Mouse (Mus musculus): ENCODE measurements around the gene Olfr18. TPM values are rescaled to one million over a fixed set of nuclear protein-coding genes. Genes with fewer than 3 reads are reported as not detected.
A peak's percentile ranks its signal among the peaks of the same experiment; 100 is the strongest.
"Not testable (repeated sequence)": the region's sequence is repeated elsewhere in the genome, so short reads cannot be mapped to it uniquely, and the experiment has no call there.

The Olfr18 gene
- polyA plus RNA-seq (2015; fragmentation: Nextera tagmentation; extraction: Ambion mirVana), result 0.08 TPM in 1 of 2 replicates, not detected in the other

GRCm38 (mm10) chr9:20335994-20336393, at the start of gene Olfr18:
Gene Olfr18, minus strand, starts transcription at chr9:20336094.
- Histone ChIP-seq H3K9me3 (no peaks in the 10 kb centered on the region), H3K36me3 (no peaks in the 10 kb centered on the region), H3K9ac (no peak within 1 kb of the TSS), H3K4me3 (replicated peaks) (no peak within 1 kb of the TSS), H3K27me3 (replicated peaks) (no peaks in the 10 kb centered on the region), H3K27ac (no peak within 1 kb of the TSS), H3K4me2 (no peak within 1 kb of the TSS), H3K4me1 (no peaks in the 10 kb centered on the region)
- no peak for ATAC-seq (ENCODE audit: insufficient read depth, low FRiP score, low read depth)

GRCm38 (mm10) chr9:20385343-20385703, 49.4 kb upstream of the Olfr18 start:
- Histone ChIP-seq H3K9ac (peak overlapping the region; percentile 49; the same call in 1 of the 2 replicates), H3K4me1 (no peaks in the 10 kb centered on the region), H3K27me3 (replicated peaks) (no peaks in the 10 kb centered on the region), H3K27ac (peak overlapping the region; percentile 48; the same call in 1 of the 2 replicates), H3K4me3 (replicated peaks) (peak overlapping the region; percentile 53), H3K36me3 (no peaks in the 10 kb centered on the region), H3K9me3 (no peaks in the 10 kb centered on the region), H3K4me2 (peak overlapping the region; percentile 87)
- 15% methylated on average over 16 of the region's 16 CpGs for WGBS
- peak; percentile 54; the same call in 1 of the 2 replicates for ATAC-seq (ENCODE audit: insufficient read depth, low FRiP score, low read depth)

GRCm38 (mm10) chr9:20384532-20385342, 48.8 kb upstream of the Olfr18 start, which contains the start of gene Zfp560:
Gene Zfp560, minus strand, starts transcription at chr9:20385177.
- H3K9me3 ChIP-seq, result no peaks in the 10 kb centered on the region
- peak within 1 kb of the TSS; percentile 53 for H3K4me3 ChIP-seq (replicated peaks)
- peak within 1 kb of the TSS; percentile 48 for H3K27ac ChIP-seq
- peak within 1 kb of the TSS; percentile 87 for H3K4me2 ChIP-seq
- ATAC-seq (ENCODE audit: insufficient read depth, low FRiP score, low read depth), result peak; percentile 99
- H3K36me3 ChIP-seq, result no peaks in the 10 kb centered on the region
- no peaks in the 10 kb centered on the region for H3K4me1 ChIP-seq
- WGBS, result 1% methylated on average over 40 of the region's 40 CpGs
- H3K27me3 ChIP-seq (replicated peaks), result no peaks in the 10 kb centered on the region
- H3K9ac ChIP-seq, result peak within 1 kb of the TSS; percentile 49; the same call in 1 of the 2 replicates

GRCm38 (mm10) chr9:20383659-20384058, 47.8 kb upstream of the Olfr18 start:
- WGBS, result 81% methylated on average over 7 of the region's 7 CpGs
- no peak overlapping the region for H3K27ac ChIP-seq
- no peak for ATAC-seq (ENCODE audit: insufficient read depth, low FRiP score, low read depth)
- H3K4me2 ChIP-seq, result 0 out of 2 replicates have a peak overlapping the region, but pooled peaks have one; percentile 87
- H3K27me3 ChIP-seq (replicated peaks), result no peaks in the 10 kb centered on the region
- H3K9ac ChIP-seq, result no peak overlapping the region
- no peaks in the 10 kb centered on the region for H3K4me1 ChIP-seq
- no peaks in the 10 kb centered on the region for H3K9me3 ChIP-seq
- H3K36me3 ChIP-seq, result no peaks in the 10 kb centered on the region
- no peak overlapping the region for H3K4me3 ChIP-seq (replicated peaks)

- H3K4me1 ChIP-seq, result no peaks in the 10 kb centered on the region
- H3K4me2 ChIP-seq, result no peak overlapping the region
- H3K9ac ChIP-seq, result no peak overlapping the region
- WGBS, result 92% methylated on average over 1 of the region's 1 CpGs
- no peak overlapping the region for H3K27ac ChIP-seq
- no peak for ATAC-seq (ENCODE audit: insufficient read depth, low FRiP score, low read depth)
- no peaks in the 10 kb centered on the region for H3K36me3 ChIP-seq
- no peaks in the 10 kb centered on the region for H3K27me3 ChIP-seq (replicated peaks)
- no peak overlapping the region for H3K4me3 ChIP-seq (replicated peaks)
- H3K9me3 ChIP-seq, result no peaks in the 10 kb centered on the region
Observed at GRCm38 (mm10) chr9:20374712-20375111, 38.8 kb upstream of the Olfr18 start.

GRCm38 (mm10) chr9:20367311-20367710, 31.4 kb upstream of the Olfr18 start:
- Histone ChIP-seq H3K36me3 (peaks cover 11% of the 10 kb centered on the region; the same call in 1 of the 2 replicates), H3K9ac (no peak overlapping the region), H3K27ac (no peak overlapping the region), H3K9me3 (no peaks in the 10 kb centered on the region), H3K4me2 (no peak overlapping the region), H3K27me3 (replicated peaks) (no peaks in the 10 kb centered on the region), H3K4me3 (replicated peaks) (no peak overlapping the region), H3K4me1 (no peaks in the 10 kb centered on the region)
- WGBS, result 90% methylated on average over 2 of the region's 2 CpGs
- no peak for ATAC-seq (ENCODE audit: insufficient read depth, low FRiP score, low read depth)

- H3K27ac ChIP-seq, result no peak overlapping the region
- 84% methylated on average over 4 of the region's 4 CpGs for WGBS
- no peaks in the 10 kb centered on the region for H3K27me3 ChIP-seq (replicated peaks)
- no peak for ATAC-seq (ENCODE audit: insufficient read depth, low FRiP score, low read depth)
- no peak overlapping the region for H3K4me2 ChIP-seq
- H3K36me3 ChIP-seq, result peaks cover 12% of the 10 kb centered on the region
- H3K9me3 ChIP-seq, result no peaks in the 10 kb centered on the region
- no peaks in the 10 kb centered on the region for H3K4me1 ChIP-seq
- no peak overlapping the region for H3K9ac ChIP-seq
- no peak overlapping the region for H3K4me3 ChIP-seq (replicated peaks)
Observed at GRCm38 (mm10) chr9:20348501-20348900, 12.6 kb upstream of the Olfr18 start.

- Histone ChIP-seq H3K4me2 (no peak within 1 kb of the TSS), H3K27ac (no peak within 1 kb of the TSS), H3K4me1 (no peaks in the 10 kb centered on the region), H3K9me3 (no peaks in the 10 kb centered on the region), H3K36me3 (no peaks in the 10 kb centered on the region), H3K27me3 (replicated peaks) (no peaks in the 10 kb centered on the region), H3K9ac (no peak within 1 kb of the TSS), H3K4me3 (replicated peaks) (no peak within 1 kb of the TSS)
- 74% methylated on average over 1 of the region's 1 CpGs for WGBS
- ATAC-seq (ENCODE audit: insufficient read depth, low FRiP score, low read depth), result no peak
Observed at GRCm38 (mm10) chr9:20298232-20298631, 37.7 kb downstream of the Olfr18 start, which contains the start of gene Olfr873. Gene Olfr873, plus strand, starts transcription at chr9:20298532.

GRCm38 (mm10) chr9:20295562-20295961, 40.3 kb downstream of the Olfr18 start:
- not testable (repeated sequence) for ATAC-seq (ENCODE audit: insufficient read depth, low FRiP score, low read depth); H3K4me1 ChIP-seq
- WGBS, result 77% methylated on average over 5 of the region's 5 CpGs

GRCm38 (mm10) chr9:20282051-20282450, 53.8 kb downstream of the Olfr18 start, which contains the start of gene Olfr39:
Gene Olfr39, plus strand, starts transcription at chr9:20282351.
- Histone ChIP-seq H3K4me2 (no peak within 1 kb of the TSS), H3K27me3 (replicated peaks) (no peaks in the 10 kb centered on the region), H3K36me3 (no peaks in the 10 kb centered on the region), H3K4me3 (replicated peaks) (no peak within 1 kb of the TSS), H3K27ac (no peak within 1 kb of the TSS), H3K9ac (no peak within 1 kb of the TSS), H3K4me1 (no peaks in the 10 kb centered on the region), H3K9me3 (no peaks in the 10 kb centered on the region)
- no peak for ATAC-seq (ENCODE audit: insufficient read depth, low FRiP score, low read depth)
- WGBS, result 64% methylated on average over 1 of the region's 1 CpGs

More at GRCm38 (mm10) chr9:20295562-20295961, 40.3 kb downstream of the Olfr18 start:
- not testable (repeated sequence) for H3K9ac ChIP-seq; H3K4me2 ChIP-seq; H3K36me3 ChIP-seq; H3K9me3 ChIP-seq; H3K4me3 ChIP-seq (replicated peaks); H3K27me3 ChIP-seq (replicated peaks); H3K27ac ChIP-seq
